ENCODE assay signal across 8 mouse cellular contexts in genomic region chr17:53570361-53570875, GRCm38 (mm10). TPM values are rescaled to one million over a fixed set of nuclear protein-coding genes. Genes with fewer than 3 reads are reported as not detected.
DNase-seq lines count a peak whose midpoint lies in the region; ATAC-seq lines count a peak whose summit lies in the region.

No protein-coding gene starts in this region.

- 44% methylated on average over 10 of the region's 10 CpGs for WGBS in forebrain, embryonic 13.5 days
- 43% methylated on average over 10 of the region's 10 CpGs for WGBS in forebrain, embryonic 16.5 days
- WGBS in lung, embryonic 16.5 days = 20% methylated on average over 10 of the region's 10 CpGs
- 28% methylated on average over 10 of the region's 10 CpGs for WGBS in stomach, embryonic 15.5 days

- ATAC-seq in forebrain, embryonic 13.5 days = no peak
- ATAC-seq in forebrain, embryonic 16.5 days = no peak
- ATAC-seq in lung, embryonic 16.5 days (ENCODE audit: low read depth) = no peak
- peak; percentile 6; the same call in 1 of the 2 replicates for ATAC-seq in stomach, embryonic 15.5 days (ENCODE audit: insufficient read depth, low FRiP score, low read depth)
- no peak for ATAC-seq in frontal cortex, adult (ENCODE audit: low TSS enrichment)

- no peak overlapping the region; the same call in 1 of the 2 replicates for H3K9ac ChIP-seq in forebrain, embryonic 13.5 days
- no peak overlapping the region for H3K9ac ChIP-seq in forebrain, embryonic 16.5 days (replicated peaks; ENCODE audit: low read depth, low read length)
- H3K9ac ChIP-seq in lung, embryonic 16.5 days (ENCODE audit: low read length) = no peak overlapping the region
- H3K9ac ChIP-seq in stomach, embryonic 15.5 days = no peak overlapping the region

- no peaks in the 10 kb centered on the region for H3K9me3 ChIP-seq in forebrain, embryonic 13.5 days (replicated peaks)
- no peaks in the 10 kb centered on the region for H3K9me3 ChIP-seq in forebrain, embryonic 16.5 days (ENCODE audit: control insufficient read depth, low read length)
- no peaks in the 10 kb centered on the region for H3K9me3 ChIP-seq in lung, embryonic 16.5 days (ENCODE audit: control insufficient read depth, low read length)
- no peaks in the 10 kb centered on the region for H3K9me3 ChIP-seq in stomach, embryonic 15.5 days

- peak overlapping the region; percentile 47 for H3K4me2 ChIP-seq in forebrain, embryonic 13.5 days
- no peak overlapping the region for H3K4me2 ChIP-seq in forebrain, embryonic 16.5 days (ENCODE audit: low read length)
- peak overlapping the region; percentile 18 for H3K4me2 ChIP-seq in lung, embryonic 16.5 days (ENCODE audit: low read depth, low read length)
- peak overlapping the region; percentile 46 for H3K4me2 ChIP-seq in stomach, embryonic 15.5 days

- no peaks in the 10 kb centered on the region for H3K36me3 ChIP-seq in forebrain, embryonic 13.5 days (ENCODE audit: poor library complexity, severe bottlenecking)
- H3K36me3 ChIP-seq in forebrain, embryonic 16.5 days (ENCODE audit: control insufficient read depth, insufficient read depth) = no peaks in the 10 kb centered on the region
- H3K36me3 ChIP-seq in lung, embryonic 16.5 days (ENCODE audit: control insufficient read depth, insufficient read depth, low read length) = no peaks in the 10 kb centered on the region
- no peaks in the 10 kb centered on the region for H3K36me3 ChIP-seq in stomach, embryonic 15.5 days

- H3K4me3 ChIP-seq in forebrain, embryonic 13.5 days = no peak overlapping the region
- H3K4me3 ChIP-seq in forebrain, embryonic 16.5 days (replicated peaks; ENCODE audit: low read length) = no peak overlapping the region
- H3K4me3 ChIP-seq in lung, embryonic 16.5 days (ENCODE audit: low read length) = no peak overlapping the region
- H3K4me3 ChIP-seq in stomach, embryonic 15.5 days (replicated peaks) = no peak overlapping the region

- DNase-seq in 416B (ENCODE audit: low read depth) = peak; percentile 96
- DNase-seq in c-Kit-negative CD71-positive TER-119-positive erythroid progenitor cells, embryonic 14.5 days (ENCODE audit: low read depth, low spot score) = peak; percentile 42
- no peak for DNase-seq in cerebellum, adult 11 months

- H3K4me1 ChIP-seq in forebrain, embryonic 13.5 days = peaks cover 32% of the 10 kb centered on the region
- peaks cover 29% of the 10 kb centered on the region for H3K4me1 ChIP-seq in forebrain, embryonic 16.5 days (replicated peaks; ENCODE audit: control insufficient read depth, insufficient read depth, low read length)
- peaks cover 29% of the 10 kb centered on the region for H3K4me1 ChIP-seq in lung, embryonic 16.5 days (replicated peaks; ENCODE audit: control insufficient read depth, insufficient read depth, low read length)
- peaks cover 15% of the 10 kb centered on the region; the same call in 1 of the 2 replicates for H3K4me1 ChIP-seq in stomach, embryonic 15.5 days

- H3K27me3 ChIP-seq in forebrain, embryonic 13.5 days = no peaks in the 10 kb centered on the region
- H3K27me3 ChIP-seq in forebrain, embryonic 16.5 days (replicated peaks; ENCODE audit: control insufficient read depth, insufficient read depth, low read length) = no peaks in the 10 kb centered on the region
- no peaks in the 10 kb centered on the region for H3K27me3 ChIP-seq in lung, embryonic 16.5 days (ENCODE audit: control insufficient read depth, insufficient read depth, low read depth, low read length)
- no peaks in the 10 kb centered on the region for H3K27me3 ChIP-seq in stomach, embryonic 15.5 days (replicated peaks)

- H3K27ac ChIP-seq in forebrain, embryonic 13.5 days = peak overlapping the region; percentile 51; the same call in 1 of the 2 replicates
- H3K27ac ChIP-seq in forebrain, embryonic 16.5 days (ENCODE audit: low read length) = no peak overlapping the region
- H3K27ac ChIP-seq in lung, embryonic 16.5 days (ENCODE audit: low read length) = peak overlapping the region; percentile 69; the same call in 1 of the 2 replicates
- H3K27ac ChIP-seq in stomach, embryonic 15.5 days = peak overlapping the region; percentile 77; the same call in 1 of the 2 replicates

RNA-seq across cellular contexts. Expression of gene Kat2b, which starts 3.8 kb away (rescaled TPM):
- polyA plus RNA-seq in forebrain, embryonic 13.5 days (2015; fragmentation: Nextera tagmentation; extraction: Ambion mirVana) = 7.0 and 7.5 TPM in 2 replicates
- polyA plus RNA-seq in forebrain, embryonic 16.5 days (2015; fragmentation: Nextera tagmentation; extraction: Ambion mirVana) = 6.0 and 6.2 TPM in 2 replicates
- 4.8 and 5.2 TPM in 2 replicates for polyA plus RNA-seq in lung, embryonic 16.5 days (2015; fragmentation: Nextera tagmentation; extraction: Ambion mirVana)
- polyA plus RNA-seq in stomach, embryonic 15.5 days (2015; fragmentation: Nextera tagmentation; extraction: Ambion mirVana) = 4.1 and 5.3 TPM in 2 replicates

RNA-seq across cellular contexts. Expression of gene Pp2d1, which starts 31.2 kb away (rescaled TPM):
- 0.39 and 0.47 TPM in 2 replicates for polyA plus RNA-seq in forebrain, embryonic 13.5 days (2015; fragmentation: Nextera tagmentation; extraction: Ambion mirVana)
- 0.25 and 0.51 TPM in 2 replicates for polyA plus RNA-seq in forebrain, embryonic 16.5 days (2015; fragmentation: Nextera tagmentation; extraction: Ambion mirVana)
- 0.20 and 0.24 TPM in 2 replicates for polyA plus RNA-seq in lung, embryonic 16.5 days (2015; fragmentation: Nextera tagmentation; extraction: Ambion mirVana)
- 0.27 and 0.42 TPM in 2 replicates for polyA plus RNA-seq in stomach, embryonic 15.5 days (2015; fragmentation: Nextera tagmentation; extraction: Ambion mirVana)
